Mouse (Mus musculus) lung, embryonic 14.5 days (tissue): Measurements from ENCODE around the gene Rassf7. TPM values are rescaled to one million over a fixed set of nuclear protein-coding genes. Genes with fewer than 3 reads are reported as not detected.

ENCODE experiments used
- ATAC-seq: fragments of 200-750 bp; cut with Nextera tagmentation; 2 replicates; pipeline ENCODE4 v1.8.0; 2017; ENCODE audit warnings: mild to moderate bottlenecking, moderate TSS enrichment, moderate library complexity; ENCODE audit not compliant: insufficient read depth
- DNase-seq: peaks from one replicate; pipeline ENCODE4 v3.0.0-alpha.2; 2015
- H3K27ac ChIP-seq: fragments of 300-500 bp; sonication (generic); 2 replicates; pipeline ENCODE4 v1.5.1; 2014; ENCODE audit warnings: low read depth, mild to moderate bottlenecking, moderate library complexity
- H3K27me3 ChIP-seq: fragments of 300-500 bp; sonication (generic); 2 replicates; pipeline ENCODE4 v1.6.1; 2014; ENCODE audit warnings: low read length, control low read depth; ENCODE audit not compliant: insufficient read depth
- H3K36me3 ChIP-seq: fragments of 300-500 bp; sonication (generic); 2 replicates; pipeline ENCODE4 v1.6.1; 2014; ENCODE audit warnings: control low read depth; ENCODE audit not compliant: insufficient read depth
- H3K4me1 ChIP-seq: fragments of 300-500 bp; sonication (generic); 2 replicates; pipeline ENCODE4 v1.6.1; 2014; ENCODE audit warnings: antibody characterized with exemption, control low read depth; ENCODE audit not compliant: insufficient read depth
- H3K4me2 ChIP-seq: fragments of 300-500 bp; sonication (generic); 2 replicates; pipeline ENCODE4 v1.6.1; 2014; ENCODE audit warnings: mild to moderate bottlenecking
- H3K4me3 ChIP-seq: fragments of 300-500 bp; sonication (generic); 2 replicates; pipeline ENCODE4 v1.5.1; 2014; ENCODE audit warnings: low read depth, low read length
- H3K9ac ChIP-seq: fragments of 300-500 bp; sonication (generic); 2 replicates; pipeline ENCODE4 v1.6.1; 2014
- H3K9me3 ChIP-seq: fragments of 300-500 bp; sonication (generic); 2 replicates; pipeline ENCODE4 v1.6.1; 2016; ENCODE audit warnings: low read depth, low read length, control low read depth
- CTCF ChIP-seq: IDR thresholded peaks from 2 replicates; pipeline ENCODE4 v1.5.1; 2016; ENCODE audit warnings: antibody characterized with exemption, low read depth
- WGBS: fragments of 180-500 bp; shearing (Covaris S2); extraction: QIAGEN DNeasy Blood & Tissue Kit; methylation state at CpG from one replicate; pipeline ENCODE4 v1.1.7; 2014; 5-methylcytosine and 5-hydroxymethylcytosine counted together
- polyA plus RNA-seq: library from polyadenylated mRNA; unstranded; fragments of >200 nt; fragmentation: Nextera tagmentation; extraction: Ambion mirVana; gene quantifications from 2 replicates; pipeline ENCODE4 v1.2.1, GENCODE M21; 2014

Rassf7 gene
- 38.9 and 41.1 TPM in 2 replicates for polyA plus RNA-seq

- TF ChIP-seq CTCF = no peak
- H3K4me2 ChIP-seq = peak within 1 kb of the TSS; percentile 96
- DNase-seq = peak; percentile 97
- peaks cover 15% of the 10 kb centered on the region; the same call in 1 of the 2 replicates for H3K36me3 ChIP-seq
- peak within 1 kb of the TSS; percentile 64 for H3K9ac ChIP-seq
- H3K27ac ChIP-seq = peak within 1 kb of the TSS; percentile 92
- no peaks in the 10 kb centered on the region for H3K9me3 ChIP-seq
- peak within 1 kb of the TSS; percentile 64 for H3K4me3 ChIP-seq
- WGBS = under 1% methylated on average over 41 of the region's 41 CpGs
- ATAC-seq = peak; percentile 94
- H3K4me1 ChIP-seq = peaks cover 6% of the 10 kb centered on the region; the same call in 1 of the 2 replicates
- no peaks in the 10 kb centered on the region for H3K27me3 ChIP-seq
Measured at GRCm38 (mm10) chr7:141215101-141215879, at the start of gene Rassf7. Gene Rassf7, plus strand, starts transcription at chr7:141215860.

DNA sequence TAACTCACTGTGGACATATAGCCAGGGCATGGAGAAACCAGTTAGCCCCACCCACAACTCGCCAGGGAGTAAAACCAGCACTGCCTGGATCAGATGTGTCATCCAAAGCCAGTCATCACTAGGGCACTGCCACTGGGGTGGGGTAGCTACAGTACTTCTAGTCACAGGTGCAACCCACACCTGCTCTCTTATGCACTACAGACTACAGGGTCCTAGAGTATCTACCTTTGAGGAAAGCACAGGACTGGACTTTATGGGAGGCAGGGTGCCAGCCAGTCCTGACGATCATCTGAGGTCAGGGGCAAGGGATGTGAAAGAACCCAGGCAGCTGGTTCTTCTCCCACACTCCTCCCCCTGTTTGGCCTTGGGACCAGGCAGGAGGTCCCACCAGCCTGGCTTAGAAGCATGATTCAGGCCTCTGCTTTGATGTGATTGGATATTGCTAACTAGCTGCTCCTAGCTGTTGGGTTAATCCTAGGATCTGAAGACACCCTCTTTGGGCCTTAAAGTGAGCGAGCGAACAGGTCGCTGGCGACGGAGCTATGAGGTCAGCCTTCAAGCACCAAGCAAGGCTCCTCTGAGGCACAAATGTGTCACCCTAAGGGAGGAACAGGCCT lies 47.7 kb upstream of the Rassf7 start:
- peaks cover 27% of the 10 kb centered on the region for H3K36me3 ChIP-seq
- peaks cover 14% of the 10 kb centered on the region for H3K4me1 ChIP-seq
- no peaks in the 10 kb centered on the region for H3K9me3 ChIP-seq
- H3K27me3 ChIP-seq = no peaks in the 10 kb centered on the region
- H3K9ac ChIP-seq = peak overlapping the region; percentile 69
- H3K27ac ChIP-seq = peak overlapping the region; percentile 83
- no peak for TF ChIP-seq CTCF
- ATAC-seq (no peak; the same call in 1 of the 2 replicates), DNase-seq (peak; percentile 55)
- peak overlapping the region; percentile 49 for H3K4me3 ChIP-seq
- WGBS = 9% methylated on average over 7 of the region's 7 CpGs
- H3K4me2 ChIP-seq = peak overlapping the region; percentile 80

GRCm38 (mm10) chr7:141168518-141168953 lies 47.1 kb upstream of the Rassf7 start:
- Histone ChIP-seq H3K9ac (peak overlapping the region; percentile 69), H3K4me1 (peaks cover 20% of the 10 kb centered on the region), H3K9me3 (no peaks in the 10 kb centered on the region), H3K27ac (peak overlapping the region; percentile 83), H3K4me3 (peak overlapping the region; percentile 49), H3K27me3 (no peaks in the 10 kb centered on the region), H3K36me3 (peaks cover 22% of the 10 kb centered on the region), H3K4me2 (peak overlapping the region; percentile 80)
- no peak for TF ChIP-seq CTCF
- WGBS = 2% methylated on average over 22 of the region's 22 CpGs
- ATAC-seq (peak; percentile 40), DNase-seq (peak; percentile 84)

DNA sequence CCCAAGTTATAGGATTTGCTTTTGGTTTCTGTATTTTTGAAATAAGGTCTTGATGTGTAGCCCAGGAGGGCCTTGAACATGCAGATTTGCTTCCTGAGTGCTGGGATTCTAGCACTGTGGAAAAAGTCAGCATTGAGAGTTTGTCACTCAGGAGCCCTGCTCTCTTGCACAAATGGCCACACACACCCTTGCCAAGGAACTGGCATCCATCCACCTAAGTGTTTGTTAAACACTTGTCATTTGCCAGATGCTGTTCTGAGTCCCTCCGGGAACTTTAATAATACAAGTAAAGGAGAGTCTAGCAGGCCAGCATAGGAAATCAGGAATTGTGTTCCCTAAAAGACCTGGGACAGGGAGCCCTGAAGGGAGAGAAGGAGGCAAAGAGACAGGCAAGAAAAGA lies 46.4 kb upstream of the Rassf7 start:
- Histone ChIP-seq H3K4me1 (peaks cover 22% of the 10 kb centered on the region), H3K27ac (peak overlapping the region; percentile 25; the same call in 1 of the 2 replicates), H3K27me3 (no peaks in the 10 kb centered on the region), H3K9ac (peak overlapping the region; percentile 69; the same call in 1 of the 2 replicates), H3K4me2 (peak overlapping the region; percentile 80), H3K36me3 (peaks cover 14% of the 10 kb centered on the region), H3K4me3 (no peak overlapping the region), H3K9me3 (no peaks in the 10 kb centered on the region)
- no peak for ATAC-seq
- 32% methylated on average over 1 of the region's 1 CpGs for WGBS
- no peak for TF ChIP-seq CTCF
- peak; percentile 26 for DNase-seq

DNA sequence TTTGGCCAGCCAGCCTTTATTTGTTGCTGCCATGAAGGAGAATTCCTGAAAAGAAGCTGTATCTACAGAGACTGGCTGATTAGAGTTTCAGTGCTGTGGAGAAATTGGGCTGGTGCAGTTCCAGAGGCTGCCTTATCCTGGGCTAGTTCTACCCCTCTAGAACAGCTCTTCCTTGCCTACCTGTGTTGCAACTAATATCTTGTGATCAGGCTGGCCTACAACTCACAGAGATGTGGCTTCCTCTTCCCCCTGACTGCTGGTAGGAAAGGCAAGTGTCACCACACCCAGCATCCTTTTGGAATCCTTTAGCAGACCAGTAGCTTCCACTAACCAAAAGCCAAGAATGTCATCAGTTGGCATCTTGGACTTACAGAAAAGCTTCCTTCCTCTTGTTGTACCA lies 45.8 kb upstream of the Rassf7 start:
- TF ChIP-seq CTCF = no peak
- H3K9me3 ChIP-seq = no peaks in the 10 kb centered on the region
- DNase-seq (no peak), ATAC-seq (no peak)
- peak overlapping the region; percentile 25; the same call in 1 of the 2 replicates for H3K27ac ChIP-seq
- no peak overlapping the region for H3K4me3 ChIP-seq
- H3K9ac ChIP-seq = no peak overlapping the region
- peaks cover 22% of the 10 kb centered on the region for H3K4me1 ChIP-seq
- no peaks in the 10 kb centered on the region for H3K27me3 ChIP-seq
- peaks cover 11% of the 10 kb centered on the region for H3K36me3 ChIP-seq
- H3K4me2 ChIP-seq = no peak overlapping the region

DNA sequence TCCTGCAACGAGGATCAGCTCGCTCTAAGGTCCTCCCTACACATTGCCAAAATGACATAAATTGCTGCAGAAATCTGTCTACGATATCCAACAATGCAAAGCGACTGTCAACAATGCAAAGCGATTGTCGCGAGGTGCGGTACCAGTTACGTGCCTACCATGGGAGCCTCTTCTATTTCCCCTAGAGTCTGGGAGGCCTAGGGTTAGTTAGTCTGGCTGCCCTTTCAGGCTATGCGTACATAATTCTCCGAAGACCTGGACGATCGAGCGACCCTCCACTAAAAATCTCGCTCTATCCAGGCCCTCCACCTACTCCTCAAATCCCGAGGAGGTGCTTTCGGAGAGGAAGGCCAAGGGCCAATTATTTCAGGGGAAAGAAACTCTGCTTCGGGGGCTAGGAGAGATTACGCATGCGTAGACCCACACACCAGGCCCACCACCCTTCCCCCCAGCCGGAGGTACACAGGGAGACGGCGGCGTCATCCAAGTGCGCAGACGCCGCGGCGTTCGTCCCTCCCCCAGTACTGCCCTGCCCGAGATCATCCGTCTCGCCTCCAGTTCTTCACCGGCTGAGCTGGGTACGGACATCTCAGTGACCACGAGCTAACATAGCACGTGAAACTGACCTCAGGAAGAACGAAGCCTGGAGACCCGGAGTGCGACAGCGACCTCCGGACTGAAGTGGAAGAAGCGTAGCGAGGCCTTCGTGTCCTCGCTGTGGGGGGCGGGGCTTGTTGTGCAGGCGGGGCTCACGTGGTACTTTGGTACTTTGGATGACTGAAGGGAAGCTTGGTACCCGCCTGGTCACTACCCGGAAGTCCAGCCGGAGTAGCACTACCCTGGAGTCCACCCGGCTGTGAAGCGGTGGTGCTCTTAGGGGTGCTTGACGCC lies 43.3 kb upstream of the Rassf7 start, which contains the start of gene Rnh1:
Gene Rnh1 (minus strand): TSS at position 742 of the 891 bp plus-strand sequence.
- TF ChIP-seq CTCF = no peak; the same call in 1 of the 2 replicates
- 3% methylated on average over 55 of the region's 55 CpGs for WGBS
- no peaks in the 10 kb centered on the region for H3K36me3 ChIP-seq
- peak within 1 kb of the TSS; percentile 45 for H3K4me3 ChIP-seq
- H3K4me1 ChIP-seq = peaks cover 20% of the 10 kb centered on the region
- no peaks in the 10 kb centered on the region for H3K9me3 ChIP-seq
- ATAC-seq = peak; percentile 96
- peak within 1 kb of the TSS; percentile 89 for H3K27ac ChIP-seq
- peak within 1 kb of the TSS; percentile 69 for H3K9ac ChIP-seq
- peak within 1 kb of the TSS; percentile 79 for H3K4me2 ChIP-seq
- no peaks in the 10 kb centered on the region for H3K27me3 ChIP-seq
- DNase-seq = peak; percentile 97
